Mouse (Mus musculus): ENCODE data around the gene Dennd4b.
A peak's percentile ranks its signal among the peaks of the same experiment; 100 is the strongest.
"Not testable (repeated sequence)": the region's sequence is repeated elsewhere in the genome, so short reads cannot be mapped to it uniquely, and the experiment has no call there.

The Dennd4b gene

GRCm38 (mm10) chr3:90279743-90280142, 14.8 kb downstream of the Dennd4b start:
- no peak for DNase-seq

- no peak for DNase-seq
Measured at GRCm38 (mm10) chr3:90280708-90281107, 15.7 kb downstream of the Dennd4b start.

DNA sequence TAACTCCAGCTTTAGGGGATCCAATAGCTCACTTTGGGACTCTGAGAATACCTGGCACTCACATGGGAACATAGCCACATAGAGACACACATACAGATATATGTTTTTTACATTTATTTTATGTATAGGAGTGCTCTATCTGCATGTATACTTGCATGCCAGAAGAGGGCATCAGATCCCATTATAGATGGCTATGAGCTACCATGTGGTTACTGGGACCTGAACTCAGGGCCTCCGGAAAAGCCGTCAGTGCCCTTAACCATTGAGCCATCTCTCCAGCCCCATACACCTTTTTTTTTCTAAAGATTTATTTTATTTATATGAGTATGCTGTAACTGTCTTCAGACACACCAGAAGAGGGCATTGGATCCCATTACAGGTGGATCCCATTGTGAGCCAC, 19.2 kb downstream of the Dennd4b start:
- no peak for DNase-seq

- not testable (repeated sequence) for DNase-seq
Measured at GRCm38 (mm10) chr3:90289403-90289802, 24.4 kb downstream of the Dennd4b start.

DNA sequence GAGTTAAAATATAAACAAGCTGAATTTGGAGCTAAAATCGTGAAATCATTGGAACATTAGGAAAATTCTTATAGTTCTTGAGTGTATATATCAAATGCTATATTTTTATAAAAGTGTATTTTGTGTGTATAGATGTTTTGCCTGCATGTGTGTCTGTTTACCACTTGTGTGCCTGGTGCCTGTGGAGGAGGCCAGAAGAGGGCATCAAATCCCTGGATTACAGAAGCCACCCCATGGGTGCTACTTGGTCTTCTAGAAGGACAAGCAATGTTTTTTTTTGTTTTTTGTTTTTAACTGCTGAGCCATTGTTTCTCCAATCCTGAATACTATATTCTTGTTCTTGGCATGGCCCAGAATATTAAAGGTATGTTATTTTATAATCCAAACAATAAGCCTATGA, 25.6 kb downstream of the Dennd4b start:
- DNase-seq = no peak

- DNase-seq = no peak
Measured at GRCm38 (mm10) chr3:90291982-90292344, 27.0 kb downstream of the Dennd4b start.

GRCm38 (mm10) chr3:90292345-90293275, 27.6 kb downstream of the Dennd4b start, which contains the start of gene Gatad2b:
Gene Gatad2b (plus strand): TSS chr3:90293178.
- DNase-seq = peak; percentile 99

DNA sequence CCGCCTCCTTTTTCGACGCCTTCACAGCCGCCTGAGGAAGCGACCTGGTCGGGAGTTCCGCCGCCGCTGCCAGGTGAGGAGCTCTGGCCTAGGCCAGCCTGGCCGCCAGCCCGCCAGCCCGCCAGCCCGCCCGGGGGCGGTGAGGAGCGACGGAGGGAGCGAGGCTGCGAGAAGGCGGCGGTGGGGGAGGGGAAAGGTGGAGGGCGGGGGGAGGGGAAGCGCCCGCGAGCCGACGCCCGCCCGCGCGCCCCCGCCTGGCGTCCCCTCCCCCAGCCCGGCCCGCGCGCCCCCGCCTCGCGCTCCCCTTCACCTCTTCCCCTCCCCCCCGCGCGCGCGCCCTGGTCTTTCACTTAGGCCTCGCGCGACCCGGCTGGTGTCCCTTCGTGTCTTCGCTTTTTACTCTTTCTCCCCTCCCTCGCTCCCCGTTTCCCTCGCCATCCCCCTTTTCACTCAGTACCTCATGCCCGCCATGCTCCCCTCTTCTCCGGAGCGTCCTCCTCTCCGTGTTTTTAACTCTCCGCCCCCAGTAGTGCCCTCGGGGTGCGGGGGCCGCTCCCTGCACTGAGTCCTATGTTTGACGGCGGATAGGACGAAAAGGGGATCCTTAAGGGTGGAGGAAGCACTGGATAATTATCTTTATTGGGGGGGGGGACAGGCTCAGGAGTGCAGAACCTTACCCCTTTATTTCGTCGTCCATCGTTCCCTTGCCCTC, 28.5 kb downstream of the Dennd4b start:
- DNase-seq = peak; percentile 58

DNA sequence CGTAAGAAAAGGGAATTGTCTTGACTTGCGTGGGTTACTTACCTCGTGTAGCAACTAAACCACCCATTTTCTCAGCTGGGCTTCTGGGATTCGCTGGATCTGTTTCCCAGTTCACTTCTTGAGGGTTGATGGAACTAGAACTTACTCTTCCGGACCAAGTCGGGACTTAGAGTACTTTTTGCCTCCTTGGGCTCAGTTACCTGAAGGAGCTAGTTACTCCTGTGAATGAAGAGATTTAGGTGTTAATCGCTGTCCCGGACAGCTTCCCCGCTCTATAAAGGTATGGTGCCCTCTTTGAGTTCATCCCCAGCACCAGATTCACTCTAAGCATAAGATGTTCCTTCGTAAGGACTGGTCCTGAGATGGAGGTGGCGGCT, 29.1 kb downstream of the Dennd4b start:
- no peak for DNase-seq

GRCm38 (mm10) chr3:90294651-90295050, 29.7 kb downstream of the Dennd4b start:
- no peak for DNase-seq

- DNase-seq = no peak
Measured at GRCm38 (mm10) chr3:90305801-90306200, 40.8 kb downstream of the Dennd4b start.

DNA sequence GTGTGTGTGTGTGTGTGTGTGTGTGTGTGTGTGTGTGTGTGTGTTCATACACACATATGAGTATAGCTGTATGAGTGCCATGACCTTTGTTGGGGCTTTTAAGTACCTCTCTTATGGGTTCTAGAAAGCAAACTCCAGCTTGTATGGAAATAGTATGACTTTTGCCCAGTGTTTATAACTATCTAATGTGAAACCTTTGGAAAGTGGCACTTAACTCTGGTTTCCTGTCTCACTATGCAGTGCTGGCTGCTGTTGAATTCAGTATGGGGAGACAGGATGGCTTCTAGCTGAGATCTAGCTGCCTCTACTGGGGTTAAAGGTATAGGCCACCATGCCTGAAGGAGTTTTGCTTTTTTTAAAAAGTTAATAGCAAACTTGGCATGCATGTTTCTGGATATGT, 44.6 kb downstream of the Dennd4b start:
- no peak for DNase-seq

- no peak for DNase-seq
Measured at GRCm38 (mm10) chr3:90313367-90313766, 48.4 kb downstream of the Dennd4b start.

GRCm38 (mm10) chr3:90314241-90314640, 49.3 kb downstream of the Dennd4b start:
- no peak for DNase-seq

GRCm38 (mm10) chr3:90322289-90322688, 57.3 kb downstream of the Dennd4b start:
- DNase-seq = no peak

DNA sequence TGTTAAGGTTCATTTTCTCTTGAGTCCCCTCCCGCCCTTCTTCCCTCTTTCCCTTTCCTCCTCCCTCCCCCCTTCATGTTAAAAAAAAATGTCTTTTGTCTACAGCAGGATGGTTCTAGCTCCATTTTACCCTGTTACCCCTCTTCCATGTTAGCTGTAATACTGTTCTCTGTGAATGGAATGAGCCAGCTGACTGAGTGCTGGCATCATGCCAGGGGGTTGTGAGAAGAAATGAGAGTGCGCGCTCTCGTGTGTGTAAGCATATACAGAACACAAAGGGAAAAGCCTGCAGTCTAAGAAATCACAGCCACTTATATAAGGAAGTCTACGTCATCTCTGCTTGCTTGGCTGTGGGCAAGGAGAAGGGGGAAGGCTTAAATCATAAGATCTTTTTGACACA, 58.1 kb downstream of the Dennd4b start:
- peak; percentile 58 for DNase-seq

Data from cerebellum, adult 8-10 months (tissue).